Mouse (Mus musculus): ENCODE data around the gene Sox1.

The Sox1 gene

GRCm38 (mm10) chr8:12427886-12428799, 33.0 kb downstream of the Sox1 start:
- DNase-seq = no peak

GRCm38 (mm10) chr8:12428931-12429330, 33.8 kb downstream of the Sox1 start:
- DNase-seq = no peak

DNA sequence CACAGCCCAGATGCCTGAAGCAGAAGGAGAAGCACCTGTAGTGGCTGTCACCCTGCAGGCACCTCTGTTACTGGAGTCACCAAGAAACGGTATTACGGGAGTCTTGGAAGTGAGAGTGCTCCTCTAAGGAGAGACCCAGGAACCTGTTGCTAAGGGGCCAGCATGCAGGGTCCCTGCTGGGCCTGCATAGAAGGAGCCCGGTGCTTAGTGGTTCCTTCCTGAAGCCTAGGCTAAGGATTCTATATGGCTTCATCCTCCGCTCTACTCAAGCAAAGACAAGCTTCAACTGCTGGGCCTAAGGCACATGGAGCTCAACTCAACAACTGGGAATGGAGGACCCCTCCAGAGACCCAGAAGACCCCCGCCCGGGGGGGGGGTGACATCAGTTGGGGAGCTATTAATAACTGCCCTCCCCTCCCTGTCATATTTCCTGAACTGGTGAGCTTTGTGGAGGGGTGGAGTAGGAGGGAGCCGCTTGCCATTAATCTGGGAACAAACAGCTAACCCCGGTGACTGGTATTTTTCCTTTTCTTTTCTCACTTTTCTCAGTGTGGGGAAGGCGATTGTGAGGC, 34.6 kb downstream of the Sox1 start:
- DNase-seq = no peak

- DNase-seq = no peak
These were observed 35.2 kb downstream of the Sox1 start for GRCm38 (mm10) chr8:12430173-12430899.

GRCm38 (mm10) chr8:12430900-12431737, 36.0 kb downstream of the Sox1 start:
- DNase-seq = no peak

DNA sequence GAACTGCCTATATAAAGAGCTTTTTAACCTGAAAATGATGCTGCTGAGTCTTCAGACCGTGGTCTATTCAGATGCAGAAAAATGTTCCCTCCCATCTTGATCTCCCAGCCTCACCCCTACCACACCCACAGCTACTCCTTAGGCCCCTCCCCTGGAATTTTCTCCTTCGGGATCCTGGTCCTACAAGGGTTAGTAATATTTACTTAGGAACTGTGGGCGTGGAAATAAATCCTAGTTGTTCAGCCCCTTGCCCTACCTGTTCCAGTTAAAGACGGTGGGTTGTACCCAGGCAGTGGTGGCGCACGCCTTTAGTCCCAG, 36.6 kb downstream of the Sox1 start:
- DNase-seq = no peak

GRCm38 (mm10) chr8:12432546-12432945, 37.5 kb downstream of the Sox1 start:
- DNase-seq = no peak

DNA sequence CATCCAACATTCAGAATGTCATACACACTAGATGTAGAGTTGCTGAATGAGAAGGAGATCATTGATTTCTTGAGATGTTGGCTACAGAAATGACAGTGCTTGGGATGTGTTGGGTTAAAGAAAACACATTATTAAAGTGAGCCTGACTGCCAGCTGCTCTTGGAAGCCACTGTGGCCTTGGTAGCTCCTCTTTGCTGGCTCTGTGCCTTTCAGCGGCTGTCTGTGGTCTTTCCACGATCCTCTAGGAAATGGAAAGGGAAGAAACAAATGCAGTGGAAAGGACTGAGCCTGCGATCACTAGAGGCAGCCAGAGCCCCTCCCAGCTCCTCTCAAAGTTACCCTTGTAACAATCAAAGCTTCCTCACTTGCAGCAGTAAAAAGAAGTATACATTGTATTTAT, 39.7 kb downstream of the Sox1 start:
- no peak for DNase-seq

DNA sequence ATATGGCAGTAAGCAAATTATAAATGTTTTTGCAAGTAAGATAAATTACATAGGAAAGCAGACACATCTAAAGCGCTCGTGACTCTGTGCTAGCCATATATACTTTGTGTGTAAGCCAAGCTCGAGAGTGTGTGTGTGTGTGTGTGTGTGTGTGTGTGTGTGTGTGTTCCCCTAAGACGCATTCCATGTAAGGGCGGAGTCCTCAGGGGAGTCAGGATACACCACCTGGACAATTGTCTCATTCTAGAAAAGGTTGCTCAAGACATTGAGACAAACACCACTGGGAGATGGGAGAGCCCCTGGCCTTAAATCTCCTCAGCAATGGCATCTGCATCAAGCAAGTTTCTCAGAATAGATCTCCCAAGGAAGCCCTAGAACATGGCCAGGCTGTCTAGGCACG, 42.9 kb downstream of the Sox1 start:
- no peak for DNase-seq

- no peak for DNase-seq
These were observed 43.9 kb downstream of the Sox1 start for GRCm38 (mm10) chr8:12439044-12439443.

- peak; percentile 17 for DNase-seq
These were observed 44.8 kb downstream of the Sox1 start for GRCm38 (mm10) chr8:12439846-12440245.

GRCm38 (mm10) chr8:12440997-12441396, 45.9 kb downstream of the Sox1 start:
- no peak for DNase-seq

DNA sequence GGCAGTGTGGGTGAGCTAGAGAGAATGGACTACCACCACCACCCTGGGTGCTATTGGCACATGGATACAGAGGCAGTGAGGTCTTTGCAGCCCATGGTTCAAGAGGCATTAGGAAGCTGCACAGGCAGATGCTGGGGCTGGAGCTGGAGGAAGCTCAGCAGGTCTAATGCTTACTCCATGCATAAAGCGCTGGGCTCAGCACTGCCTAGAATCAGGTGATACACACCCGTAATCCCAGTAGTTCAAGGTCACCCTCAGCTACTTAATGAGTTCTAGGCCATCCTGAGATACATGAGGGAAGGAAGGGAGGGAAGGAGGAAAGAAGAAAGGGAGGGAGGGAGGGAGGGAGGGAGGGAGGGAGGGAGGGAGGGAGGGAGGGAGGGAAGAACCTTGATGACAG, 50.2 kb downstream of the Sox1 start:
- DNase-seq = no peak

DNA sequence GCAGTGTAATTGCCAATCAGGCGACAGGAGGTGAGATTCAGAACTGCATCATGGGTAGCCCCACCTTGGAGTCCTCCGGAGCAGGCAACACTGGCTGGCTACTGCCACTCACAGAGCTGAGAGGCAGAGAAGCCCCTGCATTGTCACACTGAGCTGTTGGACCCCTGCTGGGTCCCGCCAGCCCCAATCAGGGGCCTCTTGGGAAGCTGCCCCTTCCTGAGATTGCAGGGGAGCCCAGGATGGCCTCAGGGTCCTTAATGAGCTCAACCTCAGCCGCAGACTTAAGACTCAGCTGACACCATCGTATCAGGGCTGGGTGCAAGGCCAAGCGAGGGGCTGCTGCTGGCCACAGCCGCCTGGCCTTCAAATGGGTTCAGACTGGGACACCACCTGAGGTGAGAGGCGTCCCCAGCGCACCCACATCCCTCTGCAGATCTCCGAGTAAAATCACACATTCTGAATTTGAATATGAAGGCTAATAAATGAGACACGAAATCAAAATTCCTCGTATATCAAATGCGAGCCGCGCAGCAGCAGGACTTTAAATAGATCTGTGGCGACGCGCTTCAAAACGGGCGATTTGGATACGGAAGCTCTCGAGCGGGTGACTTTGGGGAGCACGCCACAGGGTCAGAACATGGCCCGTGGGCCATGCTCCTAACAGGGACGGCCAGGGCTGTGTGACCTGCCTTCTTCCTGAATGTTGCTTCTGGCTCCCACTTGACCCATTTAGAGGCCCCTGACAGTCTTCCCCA, 51.0 kb downstream of the Sox1 start:
- DNase-seq = no peak
